Mouse (Mus musculus): ENCODE measurements around the gene Clptm1. TPM values are rescaled to one million over a fixed set of nuclear protein-coding genes. Genes with fewer than 3 reads are reported as not detected.

The Clptm1 gene
- polyA plus RNA-seq, 1 experiment from 2014 or later, result 45.2 TPM

DNA sequence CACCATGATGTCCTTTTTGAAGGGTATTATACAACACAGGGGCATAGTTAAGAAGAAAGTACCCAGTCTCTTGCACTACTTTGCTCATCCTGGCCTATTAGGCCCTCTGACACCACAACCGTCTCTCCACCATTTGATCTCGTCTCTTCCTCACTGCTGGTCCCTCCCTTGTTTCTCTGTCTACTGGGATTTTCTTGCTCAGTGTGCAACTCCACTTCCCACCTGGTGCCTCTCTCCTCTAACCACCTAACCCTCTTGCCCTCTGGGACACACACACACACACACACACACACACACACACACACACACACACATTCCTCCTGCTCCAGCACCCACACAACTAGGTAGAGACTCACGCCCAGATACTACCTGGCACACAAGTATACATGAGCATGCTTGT is 14.1 kb upstream of the Clptm1 start:
- 79% methylated on average over 3 of the region's 3 CpGs for WGBS (ENCODE audit: insufficient replicate concordance)
- H3K4me1 ChIP-seq (replicated peaks), result peaks cover 44% of the 10 kb centered on the region
- no peaks in the 10 kb centered on the region for H3K36me3 ChIP-seq
- H3K27ac ChIP-seq, result no peak overlapping the region
- ATAC-seq (ENCODE audit: low read depth), result no peak
- H3K9me3 ChIP-seq (replicated peaks), result no peaks in the 10 kb centered on the region
- no peak overlapping the region for H3K4me2 ChIP-seq
- H3K9ac ChIP-seq, result no peak overlapping the region
- no peak for DNase-seq
- no peak overlapping the region for H3K4me3 ChIP-seq (replicated peaks)
- H3K27me3 ChIP-seq, result no peaks in the 10 kb centered on the region

DNA sequence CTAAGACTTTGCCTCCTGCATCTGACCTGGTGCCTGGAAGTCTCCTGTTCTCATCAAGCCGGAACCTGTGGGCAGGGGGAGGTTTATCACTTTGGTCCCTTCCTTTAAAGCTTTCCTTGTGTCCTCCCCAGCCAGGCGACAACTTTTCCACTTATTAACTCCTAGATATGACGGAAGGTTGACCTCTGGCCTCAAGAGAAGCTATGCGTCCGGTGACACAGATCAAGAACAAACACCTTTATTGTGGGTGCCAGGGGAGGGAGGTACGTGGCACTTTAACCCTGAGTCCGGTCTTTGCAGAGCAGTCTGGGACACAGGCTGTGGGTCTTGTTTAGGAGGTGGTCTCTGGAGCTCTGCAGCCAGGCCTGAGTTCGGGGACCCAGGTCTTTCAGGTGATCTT is 13.0 kb upstream of the Clptm1 start, which contains the start of gene Apoc2:
Gene Apoc2 (minus strand): TSS at position 70 of the 400 bp plus-strand sequence.
- peak within 1 kb of the TSS; percentile 64 for H3K27ac ChIP-seq
- no peak for ATAC-seq (ENCODE audit: low read depth)
- H3K9me3 ChIP-seq (replicated peaks), result no peaks in the 10 kb centered on the region
- H3K9ac ChIP-seq, result no peak within 1 kb of the TSS
- H3K4me2 ChIP-seq, result no peak within 1 kb of the TSS
- 58% methylated on average over 8 of the region's 8 CpGs for WGBS (ENCODE audit: insufficient replicate concordance)
- H3K4me3 ChIP-seq (replicated peaks), result no peak within 1 kb of the TSS
- no peaks in the 10 kb centered on the region for H3K27me3 ChIP-seq
- H3K4me1 ChIP-seq (replicated peaks), result peaks cover 37% of the 10 kb centered on the region
- no peak for DNase-seq
- H3K36me3 ChIP-seq, result no peaks in the 10 kb centered on the region

DNA sequence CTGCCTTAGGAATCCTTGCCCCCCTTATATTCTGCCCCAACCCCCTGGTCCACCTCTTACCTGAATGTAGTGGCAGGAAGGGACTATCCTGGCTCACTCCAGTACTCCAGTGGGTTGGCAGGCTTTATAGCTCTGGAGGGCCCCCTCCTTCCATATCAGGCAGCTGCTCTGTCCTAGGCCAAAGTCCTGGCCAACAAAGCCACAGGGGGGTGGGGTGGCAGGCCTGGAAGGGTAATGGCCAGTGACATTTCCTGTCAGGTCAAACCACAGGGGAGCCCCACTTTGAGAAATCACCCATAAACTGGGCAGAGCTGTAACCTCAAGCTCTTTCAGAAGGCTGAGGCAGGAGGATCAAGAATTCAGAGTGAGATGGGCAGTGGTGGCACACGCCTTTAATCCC is 11.8 kb upstream of the Clptm1 start:
- WGBS (ENCODE audit: insufficient replicate concordance), result 65% methylated on average over 1 of the region's 1 CpGs
- Histone ChIP-seq H3K27ac (peak overlapping the region; percentile 64), H3K4me3 (replicated peaks) (peak overlapping the region; percentile 37), H3K9me3 (replicated peaks) (no peaks in the 10 kb centered on the region), H3K4me1 (replicated peaks) (peaks cover 26% of the 10 kb centered on the region), H3K4me2 (peak overlapping the region; percentile 24; the same call in 1 of the 2 replicates), H3K36me3 (0 out of 2 replicates have a peak, but pooled peaks cover under 1% of the 10 kb centered on the region), H3K27me3 (no peaks in the 10 kb centered on the region), H3K9ac (peak overlapping the region; percentile 38; the same call in 1 of the 2 replicates)
- ATAC-seq (ENCODE audit: low read depth) (peak; percentile 59), DNase-seq (no peak)

DNA sequence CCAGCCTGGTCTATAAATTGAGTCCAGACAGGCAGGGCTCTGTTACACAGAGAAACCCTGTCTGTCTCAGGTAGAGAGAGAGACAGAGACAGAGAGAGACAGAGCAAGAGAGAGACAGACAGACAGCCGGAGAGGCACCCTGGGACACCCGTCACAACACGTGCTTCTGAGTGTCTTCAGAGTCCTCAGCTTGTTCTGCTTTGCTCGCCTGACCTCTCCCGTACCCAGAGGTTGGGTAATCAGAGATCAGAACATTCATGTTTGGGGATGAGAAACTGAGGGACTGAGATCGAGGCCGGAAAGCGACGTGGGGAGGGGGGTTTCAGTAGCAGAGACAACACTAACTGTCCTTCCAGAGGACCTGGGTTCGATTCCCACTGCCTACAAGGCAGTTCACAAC is 11.0 kb upstream of the Clptm1 start:
- Histone ChIP-seq H3K9me3 (replicated peaks) (no peaks in the 10 kb centered on the region), H3K27me3 (no peaks in the 10 kb centered on the region), H3K4me2 (peak overlapping the region; percentile 35), H3K27ac (peak overlapping the region; percentile 64), H3K4me3 (replicated peaks) (peak overlapping the region; percentile 37), H3K36me3 (0 out of 2 replicates have a peak, but pooled peaks cover 4% of the 10 kb centered on the region), H3K9ac (peak overlapping the region; percentile 38), H3K4me1 (replicated peaks) (peaks cover 18% of the 10 kb centered on the region)
- 60% methylated on average over 10 of the region's 10 CpGs for WGBS (ENCODE audit: insufficient replicate concordance)
- ATAC-seq (ENCODE audit: low read depth) (no peak), DNase-seq (no peak)

DNA sequence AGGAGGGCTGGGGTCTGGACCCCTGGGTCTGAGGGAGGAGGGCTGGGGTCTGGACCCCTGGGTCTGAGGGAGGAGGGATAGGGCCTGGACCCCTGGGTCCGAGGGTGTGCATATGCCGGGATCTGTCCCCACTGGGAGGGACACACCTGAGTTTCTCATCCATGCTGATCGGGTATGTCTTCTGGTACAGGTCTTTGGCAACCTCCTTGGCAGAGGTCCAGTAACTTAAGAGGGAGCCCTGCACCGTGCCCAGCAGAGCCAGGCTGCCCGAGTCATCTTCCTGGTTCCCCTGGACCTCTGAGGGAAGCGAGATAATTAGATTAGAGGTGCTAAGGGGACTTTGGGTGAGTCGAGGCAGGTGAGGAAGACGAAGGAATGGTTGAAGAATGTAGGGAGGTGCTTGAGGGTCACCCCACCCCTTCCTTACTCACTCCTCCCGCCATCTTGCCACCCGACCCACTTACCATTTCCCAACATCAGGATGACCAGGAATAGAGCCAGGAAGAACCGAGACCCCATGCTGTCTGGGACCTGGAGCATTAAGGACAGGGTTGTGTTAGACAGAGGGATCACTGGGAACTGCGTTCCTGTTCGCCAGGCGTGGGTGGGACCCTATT is 8.4 kb upstream of the Clptm1 start:
- ATAC-seq (ENCODE audit: low read depth), result no peak
- 58% methylated on average over 14 of the region's 14 CpGs for WGBS (ENCODE audit: insufficient replicate concordance)
- H3K9ac ChIP-seq, result no peak overlapping the region
- H3K36me3 ChIP-seq, result 0 out of 2 replicates have a peak, but pooled peaks cover 4% of the 10 kb centered on the region
- DNase-seq, result no peak
- H3K27ac ChIP-seq, result no peak overlapping the region
- no peaks in the 10 kb centered on the region for H3K9me3 ChIP-seq (replicated peaks)
- H3K4me1 ChIP-seq (replicated peaks), result peaks cover 23% of the 10 kb centered on the region
- H3K4me3 ChIP-seq (replicated peaks), result no peak overlapping the region
- no peak overlapping the region for H3K4me2 ChIP-seq
- H3K27me3 ChIP-seq, result no peaks in the 10 kb centered on the region

DNA sequence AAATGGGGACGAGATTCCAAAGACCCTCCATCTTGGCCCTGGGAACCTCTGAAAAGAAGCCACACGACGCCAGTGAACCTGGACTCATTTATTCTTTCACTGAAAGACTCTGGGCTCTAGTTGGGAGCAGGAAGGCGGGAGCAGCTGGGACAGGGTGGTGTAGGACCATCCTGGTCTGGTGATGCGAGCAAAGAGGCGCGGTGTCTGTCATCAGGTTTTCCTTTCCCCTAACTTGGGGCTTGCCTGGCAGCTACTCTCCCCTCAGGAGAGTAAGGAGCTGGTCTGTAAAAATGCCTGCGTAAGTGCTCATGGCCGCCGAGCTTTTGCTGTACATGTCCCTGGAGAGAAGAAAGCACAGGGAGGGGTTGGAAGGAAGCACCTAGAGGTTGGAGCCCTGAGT is 6.7 kb upstream of the Clptm1 start:
- Histone ChIP-seq H3K27ac (no peak overlapping the region), H3K9me3 (replicated peaks) (no peaks in the 10 kb centered on the region), H3K36me3 (0 out of 2 replicates have a peak, but pooled peaks cover 4% of the 10 kb centered on the region), H3K27me3 (no peaks in the 10 kb centered on the region), H3K4me2 (no peak overlapping the region), H3K9ac (no peak overlapping the region), H3K4me3 (replicated peaks) (no peak overlapping the region), H3K4me1 (replicated peaks) (peaks cover 15% of the 10 kb centered on the region)
- DNase-seq, result no peak
- ATAC-seq (ENCODE audit: low read depth), result no peak
- WGBS (ENCODE audit: insufficient replicate concordance), result 68% methylated on average over 10 of the region's 10 CpGs

DNA sequence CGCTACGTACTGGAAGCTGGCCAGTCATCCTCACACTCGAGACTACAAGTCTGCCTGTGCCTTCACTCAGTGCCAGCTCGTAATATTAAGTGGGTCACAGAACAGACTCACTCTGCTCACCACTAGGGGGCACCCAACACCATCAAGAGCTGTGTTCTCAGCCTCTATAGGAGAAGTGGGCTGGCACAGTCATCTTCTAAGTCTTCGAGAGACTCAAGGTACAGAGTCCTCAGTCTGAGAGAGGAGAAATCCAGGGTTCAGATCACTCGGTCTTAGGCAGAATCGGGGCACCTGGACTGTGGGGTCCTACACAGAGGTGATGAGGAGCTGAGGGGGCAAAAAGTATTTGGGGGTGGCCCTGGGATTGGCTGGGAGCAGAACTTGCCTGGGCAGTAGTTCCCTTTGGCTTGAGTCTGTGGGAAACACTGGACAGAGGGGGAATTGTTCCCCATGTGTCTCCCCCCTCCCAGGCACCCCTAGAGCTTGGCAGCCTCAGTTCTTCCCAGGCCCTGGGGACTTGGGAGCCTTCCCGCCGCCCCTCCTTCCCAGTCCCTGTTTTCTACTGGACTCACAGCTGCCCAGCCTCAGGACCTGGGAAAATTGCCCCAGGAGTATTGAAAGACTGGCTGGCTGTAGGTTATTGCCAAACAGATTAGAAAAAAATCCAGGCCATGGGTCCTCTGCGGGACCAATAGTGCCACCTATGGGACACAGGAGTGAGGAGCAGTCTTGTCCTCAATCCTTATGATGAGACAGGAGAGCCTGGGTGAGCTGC is 4.3 kb upstream of the Clptm1 start:
- H3K36me3 ChIP-seq, result 0 out of 2 replicates have a peak, but pooled peaks cover 4% of the 10 kb centered on the region
- H3K4me1 ChIP-seq (replicated peaks), result peaks cover 24% of the 10 kb centered on the region
- H3K9ac ChIP-seq, result peak overlapping the region; percentile 31; the same call in 1 of the 2 replicates
- DNase-seq (peak; percentile 76), ATAC-seq (ENCODE audit: low read depth) (peak; percentile 53)
- 5% methylated on average over 10 of the region's 10 CpGs for WGBS (ENCODE audit: insufficient replicate concordance)
- H3K27ac ChIP-seq, result peak overlapping the region; percentile 80
- H3K4me3 ChIP-seq (replicated peaks), result no peak overlapping the region
- H3K4me2 ChIP-seq, result peak overlapping the region; percentile 33
- H3K27me3 ChIP-seq, result no peaks in the 10 kb centered on the region
- H3K9me3 ChIP-seq (replicated peaks), result no peaks in the 10 kb centered on the region

DNA sequence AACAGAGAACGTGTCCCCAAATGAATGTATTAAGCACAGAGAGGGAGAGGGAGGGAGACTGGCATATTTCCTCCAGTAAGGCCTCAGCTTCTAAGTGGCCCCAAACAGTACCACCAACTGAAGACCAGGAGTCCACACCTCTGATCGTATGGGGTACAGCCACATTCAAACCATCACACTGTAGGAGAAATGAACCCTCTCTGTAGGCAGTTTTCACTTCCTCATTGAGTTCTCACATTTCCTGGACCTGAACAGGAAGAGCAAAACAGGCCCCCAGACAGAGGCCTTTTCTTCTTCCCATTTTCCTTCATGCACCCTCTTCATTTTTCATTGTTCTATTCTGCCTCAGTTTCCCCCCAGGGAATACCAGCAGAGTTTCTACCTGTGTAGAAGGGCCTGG is 2.6 kb upstream of the Clptm1 start:
- no peak overlapping the region for H3K4me3 ChIP-seq (replicated peaks)
- DNase-seq, result no peak
- WGBS (ENCODE audit: insufficient replicate concordance), result 66% methylated on average over 2 of the region's 2 CpGs
- H3K27ac ChIP-seq, result no peak overlapping the region
- H3K27me3 ChIP-seq, result no peaks in the 10 kb centered on the region
- peaks cover 10% of the 10 kb centered on the region; the same call in 1 of the 2 replicates for H3K36me3 ChIP-seq
- no peak overlapping the region for H3K4me2 ChIP-seq
- no peaks in the 10 kb centered on the region for H3K9me3 ChIP-seq (replicated peaks)
- ATAC-seq (ENCODE audit: low read depth), result no peak
- H3K4me1 ChIP-seq (replicated peaks), result peaks cover 41% of the 10 kb centered on the region
- no peak overlapping the region for H3K9ac ChIP-seq

DNA sequence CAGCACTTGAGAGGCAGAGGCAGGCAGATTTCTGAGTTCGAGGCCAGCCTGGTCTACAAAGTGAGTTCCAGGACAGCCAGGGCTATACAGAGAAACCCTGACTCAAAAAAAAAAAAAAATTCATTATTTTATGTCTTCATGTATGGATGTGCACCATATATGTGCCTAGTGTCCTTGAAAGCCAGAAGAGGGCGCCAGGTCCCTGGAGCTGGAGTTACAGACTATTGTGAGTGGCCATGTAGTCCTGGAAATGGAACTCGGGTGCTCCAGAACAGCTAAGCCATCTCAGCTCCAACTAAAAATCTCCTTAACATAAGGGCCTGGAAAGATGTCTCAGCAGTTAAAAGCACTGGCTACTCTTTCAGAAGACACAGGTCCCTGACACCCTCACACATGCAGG is 1.9 kb upstream of the Clptm1 start:
- Histone ChIP-seq H3K9me3 (replicated peaks) (no peaks in the 10 kb centered on the region), H3K4me1 (replicated peaks) (peaks cover 46% of the 10 kb centered on the region), H3K36me3 (peaks cover 15% of the 10 kb centered on the region), H3K27me3 (no peaks in the 10 kb centered on the region), H3K9ac (no peak overlapping the region), H3K4me3 (replicated peaks) (no peak overlapping the region), H3K27ac (no peak overlapping the region), H3K4me2 (no peak overlapping the region)
- ATAC-seq (ENCODE audit: low read depth) (no peak), DNase-seq (no peak)
- 61% methylated on average over 3 of the region's 3 CpGs for WGBS (ENCODE audit: insufficient replicate concordance)

DNA sequence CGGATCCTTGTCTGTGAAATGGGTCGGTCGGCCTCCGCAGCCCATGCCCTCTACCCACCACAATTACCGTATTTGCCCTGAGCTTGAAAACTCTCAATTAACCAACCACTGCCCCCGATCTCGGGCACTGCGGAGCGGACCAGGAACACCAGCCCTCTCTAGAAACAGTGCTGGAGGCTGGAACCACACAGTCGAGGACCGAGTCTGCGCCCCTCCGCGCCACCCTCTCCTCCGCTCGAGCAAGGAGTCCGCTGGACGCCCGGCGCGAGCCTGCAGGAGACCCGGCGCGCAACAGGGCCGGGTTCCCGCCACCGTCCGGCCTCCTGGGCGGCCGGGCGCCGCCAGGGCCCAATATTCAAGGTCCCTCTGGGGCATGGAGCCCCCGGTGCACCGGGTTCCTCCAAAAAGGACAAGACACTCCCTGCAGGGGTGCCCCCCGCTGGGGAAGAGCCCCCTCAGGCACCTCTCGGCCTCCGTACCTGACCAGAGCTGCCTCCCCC is 328 bp downstream of the Clptm1 start:
- H3K4me2 ChIP-seq, result peak overlapping the region; percentile 93
- no peak for DNase-seq
- ATAC-seq (ENCODE audit: low read depth), result peak; percentile 58
- H3K27ac ChIP-seq, result peak overlapping the region; percentile 93
- H3K36me3 ChIP-seq, result peaks cover 30% of the 10 kb centered on the region
- WGBS (ENCODE audit: insufficient replicate concordance), result under 1% methylated on average over 37 of the region's 37 CpGs
- peaks cover 40% of the 10 kb centered on the region for H3K4me1 ChIP-seq (replicated peaks)
- peak overlapping the region; percentile 97 for H3K9ac ChIP-seq
- H3K4me3 ChIP-seq (replicated peaks), result peak overlapping the region; percentile 100
- H3K9me3 ChIP-seq (replicated peaks), result no peaks in the 10 kb centered on the region
- H3K27me3 ChIP-seq, result no peaks in the 10 kb centered on the region

DNA sequence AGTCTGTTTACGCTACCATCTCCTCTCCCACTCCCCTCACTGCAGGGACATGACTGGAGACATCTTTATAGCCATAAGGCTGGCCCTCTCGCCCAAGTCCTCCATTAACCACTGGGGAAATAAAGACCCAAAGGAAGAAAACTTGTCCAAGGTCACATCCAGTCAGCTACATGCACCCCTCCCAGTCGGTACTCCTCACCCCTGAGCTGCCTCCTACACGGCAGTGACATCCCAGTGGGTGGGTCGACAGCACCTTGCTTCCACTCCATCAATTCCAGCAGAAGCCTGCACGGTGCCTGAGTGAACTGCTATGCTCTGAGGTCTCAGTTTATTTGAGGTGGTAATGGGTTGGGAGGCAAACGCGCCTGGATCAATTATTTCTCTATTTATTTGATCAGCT is 893 bp downstream of the Clptm1 start:
- Histone ChIP-seq H3K27ac (peak overlapping the region; percentile 93), H3K4me2 (peak overlapping the region; percentile 93), H3K4me3 (replicated peaks) (peak overlapping the region; percentile 100), H3K27me3 (no peaks in the 10 kb centered on the region), H3K9ac (peak overlapping the region; percentile 97), H3K9me3 (replicated peaks) (no peaks in the 10 kb centered on the region), H3K4me1 (replicated peaks) (peaks cover 35% of the 10 kb centered on the region), H3K36me3 (peaks cover 36% of the 10 kb centered on the region)
- DNase-seq (peak; percentile 23), ATAC-seq (ENCODE audit: low read depth) (no peak)
- WGBS (ENCODE audit: insufficient replicate concordance), result 13% methylated on average over 8 of the region's 8 CpGs
